Mouse (Mus musculus): ENCODE measurements around the gene Rfxap. TPM values are rescaled to one million over a fixed set of nuclear protein-coding genes. Genes with fewer than 3 reads are reported as not detected.

Gene Rfxap
- 7.7 TPM for polyA plus RNA-seq (2017; shearing (Covaris generic))

GRCm38 (mm10) chr3:54807666-54808217 lies at the start of gene Rfxap:
Gene Rfxap, minus strand, starts transcription at chr3:54807791.

GRCm38 (mm10) chr3:54755145-54756041 lies 52.2 kb downstream of the Rfxap start, which contains the start of gene Smad9:
Gene Smad9, plus strand, starts transcription at chr3:54755582.

Other genes with a start within 250 kb of the Rfxap start
- 368 TPM for gene Supt20, start 115.0 kb downstream of the Rfxap start, polyA plus RNA-seq (2017; shearing (Covaris generic))
- not detected for gene Gm21958, start 93.4 kb downstream of the Rfxap start, polyA plus RNA-seq (2017; shearing (Covaris generic))
- 234 TPM for gene Exosc8, start 72.4 kb downstream of the Rfxap start, polyA plus RNA-seq (2017; shearing (Covaris generic))
- 105 TPM for gene Alg5, start 72.3 kb downstream of the Rfxap start, polyA plus RNA-seq (2017; shearing (Covaris generic))
- not detected for gene Smad9, start 52.2 kb downstream of the Rfxap start, polyA plus RNA-seq (2017; shearing (Covaris generic))
- not detected for gene Sertm1, start 108.1 kb upstream of the Rfxap start, polyA plus RNA-seq (2017; shearing (Covaris generic))
- not detected for gene Ccna1, start 247.7 kb upstream of the Rfxap start, polyA plus RNA-seq (2017; shearing (Covaris generic))

All from inflammation-experienced regulatory T-cells, adult 16 weeks (primary cell).